Mouse (Mus musculus) gastrocnemius, adult 8-10 months (tissue): Measurements from ENCODE around the gene Dcdc2a. TPM values are rescaled to one million over a fixed set of nuclear protein-coding genes. Genes with fewer than 3 reads are reported as not detected.

Experiments
- DNase-seq, 2 experiments: peaks; one replicate each; pipeline ENCODE4 v3.0.0; 2022; ENCODE audit warnings: low spot score in 2 of 2
- total RNA-seq, 4 experiments: library from RNA; stranded (reverse); gene quantifications; 2 replicates each; pipeline ENCODE4 v1.2.4; 2022

The Dcdc2a gene
- total RNA-seq: 1 to 10 TPM in 1 of 4 experiments, under 1 TPM in 3; 0.15 to 1.2 (median 0.28) TPM

- no peak for DNase-seq
These were observed at the start of gene Dcdc2a for GRCm38 (mm10) chr13:25055873-25056667. Dcdc2a (plus strand) TSS chr13:25056004.

DNA sequence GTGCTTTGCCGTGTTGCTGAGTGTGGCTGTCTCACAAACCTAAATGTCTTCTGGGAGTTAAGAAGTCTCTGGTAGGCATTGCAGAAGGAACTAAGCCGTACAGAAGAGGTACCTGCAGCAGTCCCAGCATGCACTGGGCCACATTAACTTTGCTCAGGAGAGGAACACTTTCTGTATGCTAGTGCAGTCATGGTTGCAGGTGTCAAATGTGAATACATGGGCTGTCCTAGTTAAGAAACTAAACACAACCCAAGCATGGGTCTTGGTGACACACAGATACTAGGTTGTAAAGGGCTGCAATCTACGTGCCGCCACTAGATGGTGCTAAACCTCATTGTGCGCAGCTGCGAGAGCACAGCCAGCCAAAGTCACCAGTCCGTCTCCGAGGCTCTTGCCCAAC, 48.7 kb upstream of the Dcdc2a start:
- peak; percentile 11 to 44 for DNase-seq

DNA sequence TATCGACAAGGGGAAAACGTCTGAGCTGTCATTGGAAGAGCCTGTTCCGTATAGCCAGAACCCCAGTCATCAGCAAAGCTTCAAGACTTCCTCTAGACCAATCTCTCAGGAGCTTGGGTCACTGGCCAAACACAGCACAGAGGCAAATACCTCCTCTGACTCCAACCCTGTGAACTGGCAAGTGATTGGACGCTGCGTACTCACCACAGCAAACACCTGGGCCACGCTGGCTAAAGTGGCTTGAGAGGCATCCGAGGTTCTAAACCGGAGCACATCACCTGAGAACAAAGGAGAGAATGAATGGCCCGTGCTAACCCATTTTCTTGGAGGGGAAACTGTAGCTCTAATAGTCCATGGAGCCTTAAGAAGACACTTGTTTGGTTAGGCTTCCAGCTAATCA, 37.5 kb upstream of the Dcdc2a start:
- DNase-seq: no peak

DNA sequence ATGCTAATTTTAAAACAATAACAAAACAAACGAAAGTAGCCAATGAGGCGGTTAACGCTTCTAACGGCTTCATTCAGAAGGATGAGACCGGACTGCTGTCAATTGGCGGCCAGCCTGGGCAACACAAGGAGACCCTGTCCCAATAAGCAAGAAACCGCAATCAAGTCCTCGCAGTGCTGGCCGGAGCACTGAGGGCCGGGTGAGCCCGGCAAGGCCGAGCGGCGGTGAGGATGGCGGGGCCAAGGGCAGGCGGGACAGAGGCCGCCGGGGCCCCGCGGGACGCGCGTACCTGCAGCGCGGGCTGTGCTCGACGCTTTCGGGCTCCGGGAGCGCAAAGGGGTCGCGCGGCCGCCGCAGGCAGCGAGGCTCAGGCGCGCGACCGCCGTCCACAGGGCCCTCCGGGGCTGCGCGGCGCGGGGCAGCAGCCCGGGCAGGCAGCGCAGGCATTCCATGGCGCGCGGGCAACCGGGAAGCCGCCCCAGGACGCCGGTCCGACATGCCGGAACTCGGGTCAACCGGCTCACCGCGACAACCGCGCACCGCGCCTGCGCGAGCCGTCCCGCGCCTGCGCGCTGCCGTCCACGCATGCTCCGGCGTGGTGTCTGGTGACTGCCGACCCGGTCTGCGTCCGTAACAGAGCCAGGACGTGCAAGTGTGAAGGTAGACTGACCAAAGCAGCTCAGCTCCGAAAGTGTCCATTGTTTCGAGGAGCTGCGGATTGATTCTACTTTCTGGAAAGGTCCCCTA, 35.8 kb upstream of the Dcdc2a start, which contains the start of gene Mrs2:
Gene Mrs2 (minus strand): TSS at position 587 of the 747 bp plus-strand sequence.
- DNase-seq: peak; percentile 75 to 84

DNA sequence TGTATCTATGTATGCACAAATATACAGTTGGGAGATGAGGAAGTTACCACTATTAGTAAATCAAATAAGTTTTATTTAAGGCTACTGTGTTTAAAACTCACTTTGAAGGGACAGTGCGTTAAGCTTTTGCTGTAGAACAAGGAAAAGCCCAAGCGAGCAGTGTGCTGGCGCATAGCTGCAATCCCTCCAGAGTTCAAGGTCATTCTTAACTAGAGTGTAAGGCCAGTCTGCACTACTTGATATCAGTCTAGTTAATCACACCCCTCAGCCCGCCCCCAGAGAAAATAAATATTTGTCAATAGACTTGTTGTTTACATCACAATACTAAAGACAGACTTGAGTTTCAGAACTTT, 35.3 kb upstream of the Dcdc2a start:
- DNase-seq: no peak

DNA sequence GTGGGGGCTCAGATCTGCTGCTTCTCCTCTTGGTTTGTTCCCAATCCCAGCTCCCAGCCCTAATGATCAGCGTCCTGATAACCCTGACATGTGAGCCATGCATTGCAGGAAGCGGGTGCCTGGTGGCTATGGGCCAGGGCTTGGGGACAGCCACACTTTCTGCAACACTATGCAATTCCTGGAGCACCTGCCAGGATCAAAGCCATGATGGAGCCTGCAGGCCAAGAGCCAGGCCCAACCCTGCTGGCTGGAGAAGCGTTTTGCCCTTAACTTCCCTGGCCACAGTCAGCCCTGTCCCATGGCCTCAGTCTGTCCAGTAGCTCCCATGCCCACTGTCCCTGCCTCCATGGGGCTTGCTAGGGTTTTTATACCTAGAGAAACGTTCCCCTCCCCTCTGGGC, 33.4 kb upstream of the Dcdc2a start:
- DNase-seq: no peak

GRCm38 (mm10) chr13:25023129-25023528, 32.7 kb upstream of the Dcdc2a start:
- no peak for DNase-seq

DNA sequence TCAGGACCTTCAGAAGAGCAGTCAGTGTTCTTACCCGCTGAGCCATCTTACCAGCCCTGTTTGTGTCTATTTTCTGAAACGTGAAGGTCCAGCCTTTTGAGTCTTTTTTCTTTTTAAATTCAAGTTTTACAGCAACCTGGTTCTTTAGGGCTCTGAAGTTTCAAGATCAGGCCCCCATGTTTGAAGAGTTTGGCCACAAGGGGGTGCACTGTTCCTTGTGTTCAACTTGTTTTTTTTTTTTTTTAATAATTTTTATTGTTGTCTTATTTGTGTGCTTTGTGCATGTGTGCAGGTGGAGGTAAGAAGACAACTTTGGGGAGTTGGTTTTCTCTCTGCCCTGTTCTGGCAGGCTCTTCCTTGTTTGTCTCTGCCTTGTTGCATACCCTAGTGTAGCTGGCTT, 31.1 kb upstream of the Dcdc2a start:
- DNase-seq: no peak

- no peak for DNase-seq
These were observed 29.2 kb upstream of the Dcdc2a start for GRCm38 (mm10) chr13:25026409-25027113.

GRCm38 (mm10) chr13:25027114-25027425, 28.7 kb upstream of the Dcdc2a start:
- no peak for DNase-seq

DNA sequence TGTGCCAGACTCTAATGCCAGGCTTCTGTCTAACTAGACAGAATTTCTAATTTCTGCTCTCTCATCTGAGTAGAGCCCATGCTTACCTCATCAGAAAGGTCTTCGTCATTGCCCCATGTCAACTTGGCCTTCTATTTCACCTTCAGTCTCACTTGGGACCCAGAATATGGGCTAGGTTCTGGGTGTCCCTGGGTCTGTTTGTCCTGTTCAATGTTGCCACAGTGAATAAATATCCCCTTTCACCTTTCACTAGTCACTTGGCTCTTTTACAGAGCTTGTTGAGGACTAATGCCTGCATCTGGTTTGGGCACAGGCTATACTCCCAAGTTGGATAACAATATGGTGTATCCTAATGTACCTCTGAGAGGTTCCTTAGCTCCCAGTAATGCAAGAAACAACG, 16.3 kb upstream of the Dcdc2a start:
- DNase-seq: no peak

DNA sequence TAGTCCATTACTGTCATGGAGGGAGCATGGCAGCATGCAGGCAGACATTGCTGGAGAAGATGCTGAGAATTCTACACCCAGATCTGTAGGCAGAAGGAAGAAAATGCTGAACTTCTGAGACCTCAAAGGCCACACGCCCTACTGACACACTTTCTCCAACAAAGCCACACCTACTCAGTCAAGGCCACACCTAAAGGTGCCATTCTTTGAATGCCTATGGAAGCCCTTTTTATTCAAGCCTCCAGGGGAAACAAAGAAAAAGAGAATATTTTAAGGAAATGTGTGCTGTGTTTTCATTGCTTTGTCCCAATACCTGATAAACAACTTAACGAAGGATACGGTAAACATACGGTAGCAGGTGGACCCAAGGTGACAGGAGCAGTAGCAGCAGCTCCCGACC, 3.1 kb upstream of the Dcdc2a start:
- no peak for DNase-seq

DNA sequence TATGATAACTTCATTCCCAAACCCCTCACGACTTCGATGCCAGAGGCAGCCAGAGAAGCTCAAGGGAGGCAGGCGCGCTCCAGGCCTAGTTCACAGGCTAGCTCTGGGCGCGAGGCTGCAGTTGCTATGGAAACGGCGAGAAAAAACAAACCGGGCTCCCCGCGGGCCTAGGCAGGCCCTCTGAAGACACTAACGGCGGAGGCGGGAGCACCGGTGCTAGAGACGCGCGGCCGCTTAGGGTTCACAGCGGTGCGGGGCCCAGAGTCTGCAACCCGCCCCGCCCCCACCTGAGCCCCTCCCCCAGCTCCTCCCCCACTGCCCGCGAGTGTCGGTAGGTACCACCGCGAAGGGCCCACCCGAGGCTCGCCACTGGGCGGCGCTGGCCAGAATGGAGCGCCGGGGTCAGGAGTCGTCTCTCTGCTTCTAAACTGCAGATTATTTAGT, 671 bp upstream of the Dcdc2a start:
- DNase-seq: no peak

GRCm38 (mm10) chr13:25066659-25067058, 10.9 kb downstream of the Dcdc2a start:
- DNase-seq: no peak

- DNase-seq: no peak
These were observed 11.4 kb downstream of the Dcdc2a start for GRCm38 (mm10) chr13:25067183-25067582.

DNA sequence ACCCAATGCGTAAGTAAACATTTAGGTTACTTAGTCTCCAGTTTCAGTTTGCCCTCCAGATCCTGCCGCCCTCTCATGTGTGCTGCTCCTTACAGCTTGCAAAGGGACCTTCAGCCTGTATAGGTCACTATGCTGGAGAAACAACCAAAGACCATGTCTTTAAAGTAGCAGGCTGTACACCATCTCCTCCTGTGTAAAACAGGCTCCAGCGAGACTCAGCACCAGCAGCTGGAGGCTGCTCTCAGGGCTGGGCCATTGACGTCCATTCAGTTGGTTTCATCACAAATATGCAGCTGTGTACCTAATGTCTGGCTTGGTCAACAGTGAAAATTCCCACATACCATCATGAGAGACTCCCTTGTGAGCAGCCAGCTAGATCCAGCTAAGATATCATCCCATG, 14.0 kb downstream of the Dcdc2a start:
- DNase-seq: no peak

GRCm38 (mm10) chr13:25070791-25071190, 15.0 kb downstream of the Dcdc2a start:
- no peak for DNase-seq

DNA sequence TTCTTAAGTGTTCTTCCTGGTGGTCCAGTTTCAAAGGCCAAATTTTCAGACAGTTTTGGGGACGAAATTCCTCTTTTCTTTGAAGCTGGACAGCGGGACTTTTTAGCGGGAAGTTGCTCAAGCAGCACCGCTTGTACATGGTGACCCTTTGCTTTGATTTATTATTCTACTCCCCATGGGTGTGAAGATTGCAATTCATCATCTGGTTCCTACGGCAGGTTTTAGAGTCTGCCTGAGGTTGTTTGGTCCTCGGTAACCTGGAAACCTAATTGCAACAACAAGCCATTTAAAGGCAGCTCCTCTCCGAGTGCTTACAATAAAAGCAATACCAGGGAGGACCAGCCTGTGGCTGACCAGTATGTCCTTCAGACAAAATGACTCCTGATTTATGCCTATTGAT, 21.5 kb downstream of the Dcdc2a start:
- no peak for DNase-seq

GRCm38 (mm10) chr13:25083144-25083572, 27.4 kb downstream of the Dcdc2a start:
- no peak for DNase-seq

DNA sequence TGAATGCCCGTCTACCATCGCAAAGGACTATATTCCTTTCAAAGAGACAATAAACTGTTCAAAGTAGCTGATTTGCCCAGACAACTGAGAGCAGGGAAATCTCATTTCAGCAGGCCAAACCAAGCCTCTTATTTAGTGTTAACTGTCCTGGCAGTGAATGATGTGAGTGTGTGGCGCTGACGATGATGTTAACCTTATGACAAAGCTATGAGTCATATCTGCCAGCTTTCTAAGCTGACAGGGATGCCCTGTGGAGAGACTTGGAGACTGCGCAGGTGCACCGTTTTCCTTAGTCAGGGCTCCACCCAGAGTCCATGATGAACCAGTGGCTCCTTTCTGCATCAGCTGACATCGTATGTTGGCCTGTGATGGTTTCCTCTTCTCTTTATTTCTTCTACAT, 29.3 kb downstream of the Dcdc2a start:
- no peak for DNase-seq

DNA sequence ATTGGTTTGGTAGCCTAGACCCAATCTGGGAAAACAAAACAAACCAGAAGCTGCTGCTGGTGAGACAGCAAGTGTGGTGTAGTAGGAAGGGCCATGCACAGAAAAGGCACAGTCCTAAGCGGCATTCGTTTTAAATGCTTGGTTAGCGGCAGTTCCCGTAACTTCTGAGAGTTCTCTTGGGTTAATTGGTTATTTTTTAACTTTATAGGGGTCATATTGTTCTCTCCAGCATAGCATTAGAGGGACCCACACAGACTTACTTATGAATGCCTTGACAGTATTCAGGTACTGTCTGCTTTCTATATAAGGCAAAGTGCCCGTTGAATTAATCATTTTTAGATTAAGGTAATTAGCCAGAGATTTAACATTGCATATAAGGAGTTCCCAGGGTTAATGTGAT, 35.5 kb downstream of the Dcdc2a start:
- no peak for DNase-seq

GRCm38 (mm10) chr13:25093776-25094175, 38.0 kb downstream of the Dcdc2a start:
- DNase-seq: no peak
